Mouse (Mus musculus) liver, embryonic 13.5 days (tissue): ENCODE data around the gene Hdgfl1. TPM values are rescaled to one million over a fixed set of nuclear protein-coding genes. Genes with fewer than 3 reads are reported as not detected.

Experiments
- ATAC-seq: fragments of 200-750 bp; cut with Nextera tagmentation; 2 replicates; pipeline ENCODE4 v1.8.0; 2017; ENCODE audit warnings: low read depth, mild to moderate bottlenecking, moderate number of reproducible peaks, moderate library complexity
- DNase-seq: peaks from one replicate; pipeline ENCODE4 v3.0.0; 2022
- H3K27ac ChIP-seq: fragments of 300-500 bp; sonication (generic); 2 replicates; pipeline ENCODE4 v1.5.1; 2015; ENCODE audit warnings: moderate library complexity, mild to moderate bottlenecking, inconsistent platforms
- H3K27me3 ChIP-seq: fragments of 300-500 bp; sonication (generic); 2 replicates; pipeline ENCODE4 v1.6.1; 2015; ENCODE audit warnings: mild to moderate bottlenecking, inconsistent platforms
- H3K36me3 ChIP-seq: fragments of 300-500 bp; sonication (generic); 2 replicates; pipeline ENCODE4 v1.6.1; 2015; ENCODE audit warnings: mild to moderate bottlenecking, inconsistent platforms
- H3K4me1 ChIP-seq: fragments of 300-500 bp; sonication (generic); replicated peaks from 2 replicates; pipeline ENCODE4 v1.6.1; 2015; ENCODE audit warnings: inconsistent platforms
- H3K4me2 ChIP-seq: fragments of 300-500 bp; sonication (generic); 2 replicates; pipeline ENCODE4 v1.6.1; 2015; ENCODE audit warnings: inconsistent platforms, mild to moderate bottlenecking, moderate library complexity
- H3K4me3 ChIP-seq: fragments of 300-500 bp; sonication (generic); replicated peaks from 2 replicates; pipeline ENCODE4 v1.5.1; 2015; ENCODE audit warnings: mild to moderate bottlenecking, inconsistent platforms
- H3K9ac ChIP-seq: fragments of 300-500 bp; sonication (generic); 2 replicates; pipeline ENCODE4 v1.6.1; 2015; ENCODE audit warnings: mild to moderate bottlenecking, inconsistent platforms
- H3K9me3 ChIP-seq: fragments of 300-500 bp; sonication (generic); replicated peaks from 2 replicates; pipeline ENCODE4 v1.6.1; 2016; ENCODE audit warnings: inconsistent platforms
- WGBS: fragments of 180-500 bp; shearing (Covaris S2); methylation state at CpG from one replicate; pipeline ENCODE4 v1.1.7; 2015; ENCODE audit not compliant: insufficient replicate concordance; 5-methylcytosine and 5-hydroxymethylcytosine counted together
- polyA plus RNA-seq: library from polyadenylated mRNA; unstranded; fragments of >200 nt; fragmentation: Nextera tagmentation; extraction: Ambion mirVana; gene quantifications from 2 replicates; pipeline ENCODE4 v1.2.1, GENCODE M21; 2015

Gene Hdgfl1
- polyA plus RNA-seq, 1 experiment from 2014 or later: not detected

- H3K4me3 ChIP-seq: no peak overlapping the region
- no peaks in the 10 kb centered on the region for H3K36me3 ChIP-seq
- no peaks in the 10 kb centered on the region for H3K9me3 ChIP-seq
- no peak for DNase-seq
- no peak overlapping the region for H3K9ac ChIP-seq
- ATAC-seq: no peak
- H3K27me3 ChIP-seq: no peaks in the 10 kb centered on the region
- no peak overlapping the region for H3K27ac ChIP-seq
- 24% methylated on average over 6 of the region's 6 CpGs for WGBS
- H3K4me2 ChIP-seq: no peak overlapping the region
- no peaks in the 10 kb centered on the region for H3K4me1 ChIP-seq
These were observed 48.6 kb downstream of the Hdgfl1 start for GRCm38 (mm10) chr13:26721333-26721732.

DNA sequence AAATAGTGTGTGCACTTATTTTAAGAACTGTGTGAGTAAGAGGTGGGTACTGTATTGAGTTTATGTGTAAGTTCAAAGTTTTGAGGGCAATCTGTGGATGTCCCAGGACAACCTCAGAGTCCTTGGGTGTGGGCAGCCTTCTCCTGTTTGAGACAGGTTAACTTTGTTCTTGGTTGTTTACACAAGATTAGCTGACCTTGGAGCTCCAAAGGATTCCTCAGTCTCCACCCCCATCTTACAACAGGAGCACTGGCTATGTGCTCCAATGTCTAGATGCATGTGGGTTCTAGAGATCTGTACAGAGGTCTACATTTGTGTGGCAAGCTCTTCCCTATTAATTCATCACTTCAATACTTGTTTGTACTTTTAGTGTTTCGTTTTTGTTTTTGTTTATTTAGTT lies 49.0 kb downstream of the Hdgfl1 start:
- Histone ChIP-seq H3K9me3 (no peaks in the 10 kb centered on the region), H3K9ac (no peak overlapping the region), H3K36me3 (no peaks in the 10 kb centered on the region), H3K4me1 (no peaks in the 10 kb centered on the region), H3K27ac (no peak overlapping the region), H3K4me2 (no peak overlapping the region), H3K27me3 (no peaks in the 10 kb centered on the region), H3K4me3 (no peak overlapping the region)
- 33% methylated on average over 1 of the region's 1 CpGs for WGBS
- ATAC-seq: no peak
- no peak for DNase-seq

DNA sequence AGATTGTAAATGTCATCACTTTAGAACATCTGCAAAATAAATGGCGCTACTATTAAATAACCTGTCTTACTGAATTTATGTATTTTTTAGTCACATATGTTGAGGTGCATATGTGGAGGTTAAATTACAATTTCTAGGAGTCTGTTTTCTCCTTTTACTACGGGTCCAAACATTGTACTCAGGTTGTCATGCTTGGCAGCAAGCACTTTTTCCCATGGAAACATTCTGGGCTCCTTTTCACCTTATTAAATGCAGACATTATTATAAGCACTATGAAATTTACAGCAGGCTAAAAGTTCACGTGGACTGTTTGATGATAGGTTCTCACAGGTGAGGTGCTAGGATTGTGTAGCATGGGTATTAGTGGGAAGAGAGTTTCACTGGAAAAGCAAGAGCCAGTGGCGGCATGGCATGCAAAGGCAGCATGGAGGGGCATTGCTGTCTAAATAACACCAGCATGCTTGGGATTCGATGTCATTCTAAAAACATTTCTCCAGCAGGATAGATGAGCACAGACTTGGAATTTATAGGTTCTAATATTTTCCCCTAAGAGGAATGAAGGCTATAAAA lies 50.7 kb downstream of the Hdgfl1 start:
- H3K27me3 ChIP-seq: no peaks in the 10 kb centered on the region
- no peaks in the 10 kb centered on the region for H3K36me3 ChIP-seq
- no peak overlapping the region for H3K4me2 ChIP-seq
- no peaks in the 10 kb centered on the region for H3K4me1 ChIP-seq
- H3K9ac ChIP-seq: no peak overlapping the region
- no peak overlapping the region for H3K27ac ChIP-seq
- H3K9me3 ChIP-seq: no peaks in the 10 kb centered on the region
- WGBS: 61% methylated on average over 5 of the region's 5 CpGs
- ATAC-seq (no peak), DNase-seq (no peak)
- H3K4me3 ChIP-seq: no peak overlapping the region
